Mouse (Mus musculus) neural tube, embryonic 12.5 days (tissue): Measurements from ENCODE around the gene Rdh7. TPM values are rescaled to one million over a fixed set of nuclear protein-coding genes. Genes with fewer than 3 reads are reported as not detected.
"Not testable (repeated sequence)": the region's sequence is repeated elsewhere in the genome, so short reads cannot be mapped to it uniquely, and the experiment has no call there.

Experiments used
- ATAC-seq: fragments of 200-750 bp; cut with Nextera tagmentation; 2 replicates; pipeline ENCODE4 v1.8.0; 2017; ENCODE audit warnings: low read depth, mild to moderate bottlenecking, moderate TSS enrichment, moderate library complexity; ENCODE audit not compliant: low FRiP score
- H3K27ac ChIP-seq: fragments of 300-500 bp; sonication (generic); 2 replicates; pipeline ENCODE4 v1.5.1; 2016
- H3K27me3 ChIP-seq: fragments of 300-500 bp; sonication (generic); replicated peaks from 2 replicates; pipeline ENCODE4 v1.6.1; 2016; ENCODE audit warnings: mild to moderate bottlenecking
- H3K36me3 ChIP-seq: fragments of 300-500 bp; sonication (generic); 2 replicates; pipeline ENCODE4 v1.6.1; 2016; ENCODE audit warnings: mild to moderate bottlenecking
- H3K4me1 ChIP-seq: fragments of 300-500 bp; sonication (generic); 2 replicates; pipeline ENCODE4 v1.6.1; 2016
- H3K4me2 ChIP-seq: fragments of 300-500 bp; sonication (generic); replicated peaks from 2 replicates; pipeline ENCODE4 v1.6.1; 2016; ENCODE audit warnings: mild to moderate bottlenecking
- H3K4me3 ChIP-seq: fragments of 300-500 bp; sonication (generic); 2 replicates; pipeline ENCODE4 v1.5.1; 2016
- H3K9ac ChIP-seq: fragments of 300-500 bp; sonication (generic); 2 replicates; pipeline ENCODE4 v1.6.1; 2016; ENCODE audit warnings: mild to moderate bottlenecking
- H3K9me3 ChIP-seq: fragments of 300-500 bp; sonication (generic); 2 replicates; pipeline ENCODE4 v1.6.1; 2016; ENCODE audit warnings: mild to moderate bottlenecking
- WGBS: fragments of 180-500 bp; shearing (Covaris S2); methylation state at CpG from one replicate; pipeline ENCODE4 v1.1.7; 2016; 5-methylcytosine and 5-hydroxymethylcytosine counted together
- polyA plus RNA-seq: library from polyadenylated mRNA; unstranded; fragments of >200 nt; fragmentation: Nextera tagmentation; extraction: Ambion mirVana; gene quantifications from 2 replicates; pipeline ENCODE4 v1.2.1, GENCODE M21; 2016

The Rdh7 gene
- polyA plus RNA-seq, 1 experiment from 2014 or later, result not detected

DNA sequence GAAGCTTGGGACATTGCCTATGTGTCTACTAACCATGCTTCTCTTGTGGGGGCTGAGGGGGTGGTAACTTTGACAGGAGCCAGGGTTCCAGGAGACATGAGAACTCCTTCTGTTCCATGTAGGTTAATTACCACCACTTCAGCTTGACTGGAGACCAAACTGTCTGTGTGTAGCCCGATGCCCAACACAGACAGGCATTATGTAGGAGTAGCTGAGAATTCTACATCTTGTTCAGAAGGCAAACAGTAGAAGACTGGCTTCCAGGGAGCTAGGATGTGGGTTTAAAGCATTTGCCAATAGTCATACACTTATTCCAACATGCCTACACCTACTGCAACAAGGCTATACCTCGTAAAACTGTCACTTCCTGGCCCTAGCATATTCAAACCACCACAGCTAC is 50.1 kb downstream of the Rdh7 start:
- Histone ChIP-seq H3K4me2 (no peak overlapping the region), H3K4me1 (no peaks in the 10 kb centered on the region), H3K27me3 (no peaks in the 10 kb centered on the region), H3K9me3 (peaks cover 6% of the 10 kb centered on the region; the same call in 1 of the 2 replicates), H3K36me3 (no peaks in the 10 kb centered on the region), H3K4me3 (no peak overlapping the region), H3K9ac (no peak overlapping the region), H3K27ac (no peak overlapping the region)
- no peak for ATAC-seq
- 87% methylated on average over 2 of the region's 2 CpGs for WGBS

DNA sequence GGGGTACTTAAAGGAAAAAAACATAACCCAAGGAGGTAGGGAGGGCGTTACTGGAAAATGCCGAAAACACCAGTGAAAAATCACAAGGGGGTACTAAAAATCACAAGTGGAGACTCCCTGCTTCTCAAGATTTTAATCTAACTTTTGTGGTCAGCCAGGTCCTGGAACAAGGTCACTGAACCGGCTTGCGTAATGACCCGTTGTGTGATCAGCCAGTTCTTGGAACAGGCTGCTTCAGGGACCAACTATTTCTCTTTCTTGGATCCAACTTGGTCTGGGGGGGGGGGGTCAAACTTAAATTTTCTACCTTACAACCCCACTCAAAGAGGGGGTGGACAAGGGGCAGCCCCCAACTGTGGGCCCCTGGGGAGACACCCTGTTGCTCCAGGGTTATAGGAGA is 50.8 kb downstream of the Rdh7 start:
- not testable (repeated sequence) for H3K4me1 ChIP-seq, H3K9me3 ChIP-seq, H3K27ac ChIP-seq, H3K4me3 ChIP-seq, H3K27me3 ChIP-seq, H3K4me2 ChIP-seq, H3K9ac ChIP-seq, ATAC-seq, H3K36me3 ChIP-seq
- WGBS, result 96% methylated on average over 5 of the region's 5 CpGs

DNA sequence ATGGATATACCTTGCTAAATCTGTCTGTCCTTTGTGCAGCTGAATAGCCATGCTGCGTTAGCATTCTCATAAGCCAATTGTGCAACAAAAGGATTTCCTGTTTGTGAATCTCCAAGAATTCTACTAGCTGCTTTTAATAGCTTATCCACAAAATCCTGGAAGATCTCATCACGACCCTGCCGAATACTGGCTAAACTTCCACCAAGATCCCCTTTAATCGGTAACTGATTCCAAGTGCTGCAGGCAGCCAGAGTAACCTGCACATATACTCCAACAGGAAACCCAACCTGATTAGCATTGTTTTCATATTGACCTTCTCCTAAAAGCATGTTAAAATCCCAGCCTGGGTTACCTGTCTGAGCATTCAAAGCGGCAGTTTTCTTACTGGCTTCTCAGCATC is 53.3 kb downstream of the Rdh7 start:
- Histone ChIP-seq H3K4me2 (no peak overlapping the region), H3K4me3 (no peak overlapping the region), H3K36me3 (no peaks in the 10 kb centered on the region), H3K4me1 (no peaks in the 10 kb centered on the region), H3K27me3 (no peaks in the 10 kb centered on the region), H3K9ac (no peak overlapping the region), H3K27ac (no peak overlapping the region), H3K9me3 (peaks cover 6% of the 10 kb centered on the region; the same call in 1 of the 2 replicates)
- 88% methylated on average over 5 of the region's 5 CpGs for WGBS
- ATAC-seq, result no peak

DNA sequence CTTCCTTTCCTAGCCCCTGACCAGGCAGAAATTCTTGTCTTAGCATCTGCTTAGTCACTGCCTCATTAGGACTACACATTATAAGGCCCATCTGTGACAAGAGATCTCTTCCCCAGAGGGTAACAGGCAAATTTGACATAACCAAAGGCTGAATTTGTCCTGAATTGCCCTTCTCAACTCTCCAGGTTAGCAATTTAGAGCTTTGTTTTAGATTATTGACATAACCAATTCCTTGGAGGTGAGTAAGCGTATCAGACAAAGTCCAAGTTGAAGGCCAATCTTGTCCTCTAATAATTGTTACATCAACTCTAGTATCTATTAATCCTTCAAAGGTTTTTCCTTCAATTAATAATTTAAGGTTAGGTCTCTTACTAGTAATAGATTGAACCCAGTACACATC is 54.4 kb downstream of the Rdh7 start:
- H3K36me3 ChIP-seq, H3K4me1 ChIP-seq, H3K4me2 ChIP-seq, H3K27me3 ChIP-seq, H3K27ac ChIP-seq, H3K9me3 ChIP-seq, H3K9ac ChIP-seq, H3K4me3 ChIP-seq, ATAC-seq: not testable (repeated sequence)
- 97% methylated on average over 1 of the region's 1 CpGs for WGBS

Other genes with a start within 250 kb of the Rdh7 start
- gene Stat6, start 245.8 kb downstream of the Rdh7 start, polyA plus RNA-seq, result 7.2 and 7.5 TPM in 2 replicates
- 7.2 and 8.0 TPM in 2 replicates for gene Nemp1, start 221.9 kb downstream of the Rdh7 start, polyA plus RNA-seq
- 5.6 and 6.9 TPM in 2 replicates for gene Nab2, start 220.2 kb downstream of the Rdh7 start, polyA plus RNA-seq
- 0.29 and 0.58 TPM in 2 replicates for gene Myo1a, start 183.6 kb downstream of the Rdh7 start, polyA plus RNA-seq
- gene Tac2, start 164.3 kb downstream of the Rdh7 start, polyA plus RNA-seq, result 0.91 TPM in 1 of 2 replicates, not detected in the other
- 4.9 and 5.5 TPM in 2 replicates for gene Zbtb39, start 149.3 kb downstream of the Rdh7 start, polyA plus RNA-seq
- gene Gpr182, start 137.1 kb downstream of the Rdh7 start, polyA plus RNA-seq, result 0.28 and 0.41 TPM in 2 replicates
- gene Rdh1, start 129.1 kb downstream of the Rdh7 start, polyA plus RNA-seq, result 0.05 and 0.09 TPM in 2 replicates
- not detected in 2 replicates for gene Rdh16f1, start 129.0 kb downstream of the Rdh7 start, polyA plus RNA-seq
- 0.09 and 0.10 TPM in 2 replicates for gene Rdh9, start 112.4 kb downstream of the Rdh7 start, polyA plus RNA-seq
- not detected in 2 replicates for gene Rdh16, start 87.7 kb downstream of the Rdh7 start, polyA plus RNA-seq
- not detected in 2 replicates for gene Rdh19, start 38.9 kb downstream of the Rdh7 start, polyA plus RNA-seq
- gene Rdh16f2, start 22.3 kb downstream of the Rdh7 start, polyA plus RNA-seq, result not detected in 2 replicates
- not detected in 2 replicates for gene Sdr9c7, start 9.7 kb upstream of the Rdh7 start, polyA plus RNA-seq
- not detected in 2 replicates for gene Hsd17b6, start 118.8 kb upstream of the Rdh7 start, polyA plus RNA-seq
- 53.4 and 57.8 TPM in 2 replicates for gene Prim1, start 126.4 kb upstream of the Rdh7 start, polyA plus RNA-seq
- 668 and 670 TPM in 2 replicates for gene Naca, start 146.8 kb upstream of the Rdh7 start, polyA plus RNA-seq
- gene Ptges3, start 170.1 kb upstream of the Rdh7 start, polyA plus RNA-seq, result 461 and 507 TPM in 2 replicates
- gene Atp5b, start 194.5 kb upstream of the Rdh7 start, polyA plus RNA-seq, result 2,084 and 2,133 TPM in 2 replicates
- gene Baz2a, start 202.8 kb upstream of the Rdh7 start, polyA plus RNA-seq, result 12.2 and 14.9 TPM in 2 replicates